Mouse (Mus musculus) forebrain, embryonic 14.5 days (tissue): ENCODE data around the gene Rilp. TPM values are rescaled to one million over a fixed set of nuclear protein-coding genes. Genes with fewer than 3 reads are reported as not detected.

Experiments
- ATAC-seq: fragments of 200-750 bp; cut with Nextera tagmentation; 2 replicates; pipeline ENCODE4 v1.8.0; 2017; ENCODE audit warnings: mild to moderate bottlenecking, moderate library complexity
- DNase-seq: peaks from one replicate; pipeline ENCODE4 v3.0.0-alpha.2; 2015; ENCODE audit warnings: low spot score
- H3K27ac ChIP-seq: fragments of 300-500 bp; sonication (generic); 2 replicates; pipeline ENCODE4 v1.5.1; 2014; ENCODE audit warnings: low read depth, mild to moderate bottlenecking, control low read depth, low read length, moderate library complexity
- H3K27me3 ChIP-seq: fragments of 300-500 bp; sonication (generic); replicated peaks from 2 replicates; pipeline ENCODE4 v1.6.1; 2014; ENCODE audit warnings: low read length, control low read depth, mixed read lengths; ENCODE audit not compliant: control insufficient read depth, insufficient read depth
- H3K36me3 ChIP-seq: fragments of 300-500 bp; sonication (generic); 2 replicates; pipeline ENCODE4 v1.6.1; 2014; ENCODE audit warnings: low read length, control low read depth; ENCODE audit not compliant: control insufficient read depth, insufficient read depth
- H3K4me1 ChIP-seq: fragments of 300-500 bp; sonication (generic); 2 replicates; pipeline ENCODE4 v1.6.1; 2014; ENCODE audit warnings: antibody characterized with exemption, low read length, control low read depth; ENCODE audit not compliant: control insufficient read depth, insufficient read depth
- H3K4me2 ChIP-seq: fragments of 300-500 bp; sonication (generic); 2 replicates; pipeline ENCODE4 v1.6.1; 2014; ENCODE audit warnings: mild to moderate bottlenecking, control low read depth, low read length
- H3K4me3 ChIP-seq: fragments of 300-500 bp; sonication (generic); 2 replicates; pipeline ENCODE4 v1.5.1; 2014; ENCODE audit warnings: low read depth, low read length, control low read depth
- H3K9ac ChIP-seq: fragments of 300-500 bp; sonication (generic); 2 replicates; pipeline ENCODE4 v1.6.1; 2014; ENCODE audit warnings: mild to moderate bottlenecking, low read length, control low read depth, moderate library complexity
- H3K9me3 ChIP-seq: fragments of 300-500 bp; sonication (generic); replicated peaks from 2 replicates; pipeline ENCODE4 v1.6.1; 2016; ENCODE audit warnings: low read length, control low read depth, mixed read lengths; ENCODE audit not compliant: control insufficient read depth
- WGBS: fragments of 180-500 bp; shearing (Covaris S2); extraction: QIAGEN DNeasy Blood & Tissue Kit; methylation state at CpG from one replicate; pipeline ENCODE4 v1.1.7; 2014; 5-methylcytosine and 5-hydroxymethylcytosine counted together
- polyA plus RNA-seq: library from polyadenylated mRNA; unstranded; fragments of >200 nt; fragmentation: Nextera tagmentation; extraction: Ambion mirVana; gene quantifications from 2 replicates; pipeline ENCODE4 v1.2.1, GENCODE M21; 2014

The Rilp gene
- polyA plus RNA-seq, 1 experiment from 2014 or later = 0.86 TPM

DNA sequence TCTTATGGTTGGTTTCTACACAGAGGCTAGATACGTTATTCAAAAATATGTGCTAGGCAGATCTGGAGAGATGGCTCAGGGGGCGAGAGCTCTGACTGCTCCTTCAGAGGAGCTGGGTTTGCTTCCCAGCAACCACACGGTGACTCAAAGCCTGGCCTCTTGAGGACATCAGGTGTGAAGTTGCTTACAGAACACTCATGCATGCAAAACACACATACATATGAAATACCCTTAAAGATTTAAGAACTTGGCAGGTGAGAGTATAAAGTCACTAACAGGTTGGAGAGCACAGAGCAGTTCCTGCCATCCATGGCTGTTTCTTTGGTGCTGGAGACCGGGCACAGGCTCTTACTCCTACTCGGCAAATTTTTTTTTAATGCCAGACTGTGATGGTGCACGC is 17.0 kb downstream of the Rilp start:
- H3K4me1 ChIP-seq = no peaks in the 10 kb centered on the region

GRCm38 (mm10) chr11:75529771-75530170 is 19.9 kb downstream of the Rilp start:
- no peak overlapping the region for H3K27ac ChIP-seq
- WGBS = 47% methylated on average over 4 of the region's 4 CpGs

More for the DNA sequence above, 17.0 kb downstream of the Rilp start:
- Histone ChIP-seq H3K27me3 (no peaks in the 10 kb centered on the region), H3K4me3 (no peak overlapping the region), H3K27ac (no peak overlapping the region), H3K36me3 (no peaks in the 10 kb centered on the region), H3K9me3 (no peaks in the 10 kb centered on the region), H3K9ac (no peak overlapping the region), H3K4me2 (no peak overlapping the region)
- 88% methylated on average over 6 of the region's 6 CpGs for WGBS
- DNase-seq = no peak
- ATAC-seq = no peak

DNA sequence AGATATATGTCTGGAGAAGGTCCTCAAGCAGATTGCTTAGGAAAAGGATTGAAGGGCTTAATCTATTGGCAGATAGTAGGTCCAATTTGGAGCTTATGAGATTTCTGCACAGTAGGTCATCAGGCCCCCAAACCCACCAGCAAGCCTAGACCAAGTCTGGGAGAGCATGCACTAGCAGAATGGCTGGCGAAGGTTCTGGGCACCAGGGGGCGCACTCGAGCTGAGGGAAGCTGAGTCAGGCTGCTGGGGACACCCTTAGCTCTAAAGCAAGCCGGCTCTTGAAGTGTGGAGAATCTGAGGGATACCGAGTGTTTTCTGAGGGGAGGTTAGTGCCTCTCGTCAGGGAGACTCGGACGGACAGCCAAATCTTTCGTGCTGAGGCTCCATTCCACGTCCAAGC is 20.4 kb downstream of the Rilp start:
- H3K9ac ChIP-seq = peak overlapping the region; percentile 95
- peaks cover 10% of the 10 kb centered on the region; the same call in 1 of the 2 replicates for H3K4me1 ChIP-seq
- H3K9me3 ChIP-seq = no peaks in the 10 kb centered on the region
- under 1% methylated on average over 10 of the region's 10 CpGs for WGBS
- peak; percentile 56 for ATAC-seq
- H3K27me3 ChIP-seq = no peaks in the 10 kb centered on the region
- peak overlapping the region; percentile 93; the same call in 1 of the 2 replicates for H3K27ac ChIP-seq
- no peaks in the 10 kb centered on the region for H3K36me3 ChIP-seq
- H3K4me3 ChIP-seq = peak overlapping the region; percentile 76
- DNase-seq = peak; percentile 95
- peak overlapping the region; percentile 98 for H3K4me2 ChIP-seq

More at GRCm38 (mm10) chr11:75529771-75530170, 19.9 kb downstream of the Rilp start:
- no peak overlapping the region for H3K4me3 ChIP-seq
- H3K27me3 ChIP-seq = no peaks in the 10 kb centered on the region
- no peaks in the 10 kb centered on the region for H3K36me3 ChIP-seq
- no peaks in the 10 kb centered on the region for H3K9me3 ChIP-seq
- peaks cover 10% of the 10 kb centered on the region; the same call in 1 of the 2 replicates for H3K4me1 ChIP-seq
- ATAC-seq (no peak), DNase-seq (no peak)
- no peak overlapping the region for H3K9ac ChIP-seq
- no peak overlapping the region for H3K4me2 ChIP-seq

DNA sequence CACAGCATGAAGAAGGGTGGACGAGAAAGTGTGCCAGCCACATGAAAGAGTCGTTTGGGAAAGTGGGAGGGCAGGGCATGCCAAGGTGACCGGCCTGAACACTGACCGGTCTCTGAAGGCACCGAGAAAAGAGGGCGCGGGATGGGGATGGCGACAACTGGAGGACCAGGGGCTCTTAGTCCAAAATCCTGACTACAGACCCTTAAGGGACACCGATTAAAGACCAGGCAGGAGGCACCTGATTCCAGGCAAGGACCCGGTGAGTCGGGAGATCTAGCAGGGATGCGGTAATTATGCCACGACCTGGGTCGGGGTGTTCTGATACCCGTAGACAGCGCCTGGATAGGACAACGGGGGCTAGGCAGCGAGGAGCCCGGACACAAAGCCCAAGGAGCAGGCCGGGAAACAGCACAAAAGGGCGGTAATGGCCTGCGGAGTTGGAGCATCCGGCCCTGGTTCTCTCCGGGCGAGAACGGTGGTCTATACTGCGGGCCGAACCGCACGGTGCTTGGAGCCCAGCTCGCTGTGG is 21.0 kb downstream of the Rilp start:
- DNase-seq (peak; percentile 37), ATAC-seq (peak; percentile 35)
- WGBS = under 1% methylated on average over 28 of the region's 31 CpGs
- no peaks in the 10 kb centered on the region for H3K27me3 ChIP-seq
- peak overlapping the region; percentile 98 for H3K4me2 ChIP-seq
- no peaks in the 10 kb centered on the region for H3K36me3 ChIP-seq
- H3K9me3 ChIP-seq = no peaks in the 10 kb centered on the region
- H3K4me3 ChIP-seq = peak overlapping the region; percentile 76
- H3K4me1 ChIP-seq = peaks cover 10% of the 10 kb centered on the region; the same call in 1 of the 2 replicates
- H3K9ac ChIP-seq = peak overlapping the region; percentile 95
- H3K27ac ChIP-seq = peak overlapping the region; percentile 93

DNA sequence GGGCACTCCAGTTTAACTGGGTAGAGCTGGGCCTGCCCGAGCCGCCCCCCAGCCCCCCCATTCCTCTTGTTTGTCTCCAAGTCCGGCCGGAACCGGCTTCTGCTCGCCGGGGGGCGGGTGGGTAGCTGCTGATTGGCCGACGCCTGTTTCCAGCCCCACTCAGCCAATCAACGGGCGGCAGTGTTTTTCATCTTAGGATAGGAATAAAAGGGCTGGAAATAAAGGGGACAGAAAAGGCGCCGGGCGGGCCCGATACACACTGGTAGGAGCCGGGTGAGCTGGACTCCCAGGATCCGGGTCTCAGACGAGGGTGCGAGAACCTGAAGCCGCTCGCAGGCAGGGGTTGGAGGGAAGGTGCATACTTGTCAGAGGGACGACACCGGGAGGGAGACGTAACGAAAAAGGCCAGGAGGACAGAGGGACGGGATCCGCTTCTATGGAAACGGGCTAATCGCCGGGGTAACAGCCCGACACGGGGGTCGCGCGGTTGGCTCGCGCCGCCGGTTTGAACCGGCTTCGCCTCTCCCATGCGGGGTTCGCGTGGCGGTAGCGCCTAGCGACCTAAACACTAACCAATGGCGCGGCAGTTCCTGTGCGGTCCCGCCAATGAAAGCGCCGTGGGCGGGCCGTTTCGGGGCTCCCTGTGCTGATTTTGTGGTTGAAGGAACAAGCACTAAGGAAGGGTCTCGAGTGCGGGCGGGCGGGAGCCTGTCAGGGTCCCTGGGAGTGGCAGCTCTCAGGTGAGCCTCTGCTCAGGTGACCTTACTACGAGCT is 21.8 kb downstream of the Rilp start, which contains the start of gene Slc43a2:
Gene Slc43a2 (plus strand): TSS at position 226 of the 774 bp plus-strand sequence.
- Histone ChIP-seq H3K36me3 (no peaks in the 10 kb centered on the region), H3K4me1 (peaks cover 10% of the 10 kb centered on the region; the same call in 1 of the 2 replicates), H3K9me3 (no peaks in the 10 kb centered on the region), H3K4me2 (peak within 1 kb of the TSS; percentile 98), H3K4me3 (peak within 1 kb of the TSS; percentile 76), H3K27ac (peak within 1 kb of the TSS; percentile 93), H3K9ac (peak within 1 kb of the TSS; percentile 95), H3K27me3 (no peaks in the 10 kb centered on the region)
- DNase-seq (peak; percentile 99), ATAC-seq (peak; percentile 96)
- WGBS = under 1% methylated on average over 61 of the region's 62 CpGs

GRCm38 (mm10) chr11:75532340-75533277 is 22.7 kb downstream of the Rilp start:
- H3K4me1 ChIP-seq = peaks cover 10% of the 10 kb centered on the region; the same call in 1 of the 2 replicates
- H3K4me2 ChIP-seq = peak overlapping the region; percentile 98
- no peaks in the 10 kb centered on the region for H3K9me3 ChIP-seq
- DNase-seq (peak; percentile 45), ATAC-seq (peak; percentile 19; the same call in 1 of the 2 replicates)
- H3K9ac ChIP-seq = peak overlapping the region; percentile 95
- H3K27me3 ChIP-seq = no peaks in the 10 kb centered on the region
- peak overlapping the region; percentile 76 for H3K4me3 ChIP-seq
- H3K36me3 ChIP-seq = no peaks in the 10 kb centered on the region
- 16% methylated on average over 38 of the region's 38 CpGs for WGBS
- peak overlapping the region; percentile 93 for H3K27ac ChIP-seq

DNA sequence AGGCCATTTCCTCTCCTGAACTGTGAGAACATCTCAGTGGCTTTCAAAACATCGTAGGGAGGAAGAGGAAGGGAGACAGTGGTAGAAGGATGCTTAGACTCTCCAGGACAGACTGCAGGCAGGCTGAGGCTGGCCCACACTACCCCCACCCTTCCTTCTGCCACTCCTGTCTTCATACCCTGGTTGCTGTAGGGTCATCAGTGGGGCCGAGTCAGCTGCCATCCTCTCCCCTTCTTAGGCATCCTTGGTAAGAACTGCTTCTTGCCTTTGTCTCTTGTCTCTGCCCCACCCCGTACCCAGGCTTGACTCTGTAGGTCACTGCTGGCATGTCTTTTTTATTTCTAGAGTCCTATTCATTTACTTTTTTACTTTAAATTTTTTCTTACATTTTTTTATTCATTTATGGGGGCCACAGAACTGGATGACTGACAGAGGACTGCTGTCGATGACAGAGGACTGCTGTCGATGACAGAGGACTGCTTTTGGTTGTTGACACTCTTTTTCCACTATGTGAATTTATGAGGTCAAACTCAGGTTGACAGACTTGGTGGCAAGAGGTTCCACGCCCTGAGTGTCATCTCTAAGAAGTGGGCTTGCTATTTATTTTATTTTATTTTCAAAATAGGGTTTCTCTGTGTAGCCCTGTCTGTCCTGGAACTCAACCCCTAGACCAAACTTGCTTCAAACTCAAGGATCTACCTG is 23.6 kb downstream of the Rilp start:
- 84% methylated on average over 6 of the region's 6 CpGs for WGBS
- H3K27ac ChIP-seq = no peak overlapping the region

More for the DNA sequence above, 23.6 kb downstream of the Rilp start:
- peaks cover 10% of the 10 kb centered on the region; the same call in 1 of the 2 replicates for H3K4me1 ChIP-seq
- DNase-seq (no peak), ATAC-seq (no peak)
- peak overlapping the region; percentile 98 for H3K4me2 ChIP-seq
- no peaks in the 10 kb centered on the region for H3K27me3 ChIP-seq
- H3K9ac ChIP-seq = peak overlapping the region; percentile 95
- peak overlapping the region; percentile 76 for H3K4me3 ChIP-seq
- H3K36me3 ChIP-seq = no peaks in the 10 kb centered on the region
- no peaks in the 10 kb centered on the region for H3K9me3 ChIP-seq
